Mouse (Mus musculus) frontal cortex, postnatal 14 days (tissue): ENCODE data around the gene Snrpg.
"Not testable (repeated sequence)": the region's sequence is repeated elsewhere in the genome, so short reads cannot be mapped to it uniquely, and the experiment has no call there.

Experiments
- DNase-seq, 2 experiments: peaks; one replicate each; pipeline ENCODE4 v3.0.0; 2022; ENCODE audit warnings: low spot score in 2 of 2

Gene Snrpg

DNA sequence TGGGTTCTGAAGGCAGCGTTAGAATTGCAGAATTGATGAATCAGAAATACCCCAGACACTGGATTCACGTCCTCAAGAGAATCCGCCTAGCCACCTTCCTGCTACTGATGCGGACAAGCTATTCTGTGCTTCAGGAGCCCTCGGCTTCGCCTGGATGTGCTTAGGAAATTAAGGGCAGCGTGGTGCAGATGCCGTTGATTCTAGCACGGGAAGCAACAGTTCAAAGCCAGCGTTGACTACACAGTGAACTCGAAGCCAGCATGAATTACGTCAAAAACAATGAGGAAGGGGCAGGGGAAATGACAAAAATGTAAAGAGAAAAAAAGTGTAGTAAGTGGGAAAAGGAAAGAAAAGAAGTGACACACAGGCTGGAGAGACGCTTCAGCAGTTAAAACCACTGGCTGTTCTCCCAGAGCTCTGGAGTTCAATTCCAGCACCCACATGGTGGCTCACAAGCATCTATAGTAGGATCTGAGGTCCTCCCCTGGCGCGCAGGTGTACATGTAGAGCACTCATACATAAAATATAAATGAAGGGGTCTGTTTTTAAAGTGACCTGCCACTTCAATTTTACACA, at the start of gene Snrpg:
TSS of gene Snrpg (plus strand) at position 541 of the 576 bp plus-strand sequence.
- no peak for DNase-seq

DNA sequence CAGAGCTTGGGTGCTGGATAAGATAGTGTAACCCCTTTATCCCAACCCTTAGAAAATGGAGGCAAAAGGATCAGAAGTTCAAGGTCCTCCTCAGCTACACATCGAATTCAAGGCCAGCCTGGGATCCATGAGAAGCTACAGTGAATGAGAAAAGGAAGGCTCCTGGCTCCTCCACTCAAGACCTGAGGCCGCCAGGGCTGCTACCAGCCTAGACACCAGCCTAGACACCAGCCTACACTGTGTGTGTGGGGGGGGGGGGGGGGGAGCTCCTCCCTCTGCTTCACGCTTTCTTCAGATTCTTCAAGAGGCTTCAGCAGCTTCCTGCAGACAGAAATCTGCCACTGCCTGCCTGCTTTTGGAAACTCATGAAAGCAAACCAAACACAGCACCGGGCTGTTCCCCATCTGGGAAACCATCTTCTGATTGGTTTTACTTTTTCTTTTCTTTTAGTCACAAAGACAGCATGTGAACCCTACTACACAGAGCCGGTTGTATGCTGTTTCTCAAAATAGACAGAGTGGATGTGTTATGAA, 49.0 kb upstream of the Snrpg start:
- no peak for DNase-seq

- DNase-seq, result no peak
Observed at GRCm38 (mm10) chr6:86322991-86323390, 48.1 kb upstream of the Snrpg start.

DNA sequence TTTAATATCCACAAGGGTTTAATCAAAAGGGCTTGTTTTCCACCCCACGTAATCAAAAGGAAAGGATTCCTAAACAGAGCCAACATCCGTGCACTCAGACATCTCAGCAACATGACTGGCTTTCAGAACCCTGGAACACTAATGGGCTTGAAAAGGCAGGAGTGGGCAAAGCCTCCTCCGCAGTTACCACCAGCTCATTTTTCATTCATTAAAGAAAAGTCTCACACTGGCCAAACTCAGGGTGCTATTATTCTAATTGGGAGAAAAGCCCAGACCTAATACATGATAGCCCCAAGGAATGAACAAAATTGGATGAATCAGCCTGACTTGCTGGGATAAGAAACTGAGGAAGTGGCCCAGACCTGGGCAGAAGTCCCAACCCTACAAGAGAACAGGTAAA, 46.7 kb upstream of the Snrpg start:
- DNase-seq, result no peak

- no peak for DNase-seq
Observed at GRCm38 (mm10) chr6:86325646-86326045, 45.5 kb upstream of the Snrpg start.

DNA sequence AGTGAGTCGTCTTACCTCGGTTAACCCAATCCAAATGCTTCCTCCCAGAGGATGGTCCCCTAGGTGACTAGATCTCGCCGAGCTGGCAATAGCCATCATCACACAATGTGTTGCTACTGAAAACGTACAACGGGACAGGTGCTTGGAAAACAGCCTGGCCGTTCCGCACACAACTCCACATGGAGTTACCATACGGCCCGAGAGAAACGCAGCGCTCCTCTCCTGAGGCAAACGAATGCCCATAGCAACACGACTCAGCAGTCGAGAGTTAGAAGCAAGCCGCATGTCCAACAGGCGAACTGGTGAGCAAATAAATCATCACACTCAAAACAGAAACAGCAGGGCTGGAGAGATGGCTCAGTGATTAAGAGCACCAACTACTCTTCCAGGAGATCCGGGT, 44.2 kb upstream of the Snrpg start:
- no peak for DNase-seq

GRCm38 (mm10) chr6:86328369-86328768, 42.7 kb upstream of the Snrpg start:
- no peak for DNase-seq

- no peak for DNase-seq
Observed at GRCm38 (mm10) chr6:86329943-86330342, 41.2 kb upstream of the Snrpg start.

GRCm38 (mm10) chr6:86335121-86335849, 35.8 kb upstream of the Snrpg start:
- no peak for DNase-seq

- no peak for DNase-seq
Observed at GRCm38 (mm10) chr6:86335860-86336259, 35.2 kb upstream of the Snrpg start.

DNA sequence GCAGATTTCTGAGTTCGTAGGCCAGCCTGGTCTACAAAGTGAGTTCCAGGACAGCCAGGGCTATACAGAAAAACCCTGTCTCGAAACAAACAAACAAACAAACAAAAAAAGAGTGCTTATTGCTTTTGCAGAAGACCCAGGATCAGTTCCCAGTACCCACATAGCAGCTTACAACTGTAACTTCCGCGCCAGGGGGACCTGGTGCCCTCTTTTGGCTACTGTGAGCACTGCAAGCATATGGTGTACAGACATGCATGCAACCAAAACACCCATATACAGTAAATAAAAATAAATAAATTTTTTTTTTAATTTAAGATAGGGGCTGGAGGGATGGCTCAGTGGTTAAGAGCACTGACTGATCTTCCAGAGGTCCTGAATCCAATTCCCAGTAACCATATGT, 34.8 kb upstream of the Snrpg start:
- DNase-seq, result not testable (repeated sequence)

GRCm38 (mm10) chr6:86343656-86344055, 27.4 kb upstream of the Snrpg start:
- no peak for DNase-seq

DNA sequence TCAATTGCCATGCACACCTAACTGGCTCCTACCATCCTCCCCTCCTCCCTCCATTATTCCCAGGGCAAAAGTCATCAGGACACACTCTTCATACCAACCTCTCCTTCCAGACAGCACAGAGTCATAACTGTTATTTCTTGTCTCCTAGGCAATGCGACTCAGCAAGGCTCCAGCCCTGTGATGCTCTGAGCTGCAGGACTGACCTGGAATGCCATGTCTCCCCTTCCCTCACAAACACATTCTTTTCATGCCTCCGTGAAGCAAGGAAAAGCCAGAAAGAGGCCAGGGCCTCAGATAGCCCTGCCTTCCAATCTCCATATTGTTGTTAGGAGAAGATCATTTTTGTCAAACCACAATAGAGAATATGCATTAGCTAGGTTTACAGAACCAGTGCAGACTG, 25.0 kb upstream of the Snrpg start:
- DNase-seq, result no peak

DNA sequence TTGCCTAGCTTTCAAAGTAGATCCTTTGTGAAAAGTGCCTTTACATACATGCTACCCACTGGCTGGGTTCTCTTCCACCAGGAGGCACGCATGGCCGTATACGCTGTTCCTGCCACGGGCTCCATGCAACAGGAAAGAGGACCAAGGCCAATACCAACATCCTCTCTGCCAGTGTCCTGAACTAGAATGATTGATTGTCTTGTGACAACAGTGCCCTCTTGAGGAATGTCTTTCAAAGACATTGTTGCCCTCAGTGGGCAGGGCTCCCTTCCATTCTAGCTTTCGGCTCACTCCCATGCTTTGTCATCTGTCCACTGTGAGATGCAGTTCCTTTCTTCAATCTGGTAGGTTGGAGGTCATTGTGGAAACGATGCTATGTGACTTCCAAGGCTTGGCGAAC, 21.8 kb upstream of the Snrpg start:
- DNase-seq, result no peak

DNA sequence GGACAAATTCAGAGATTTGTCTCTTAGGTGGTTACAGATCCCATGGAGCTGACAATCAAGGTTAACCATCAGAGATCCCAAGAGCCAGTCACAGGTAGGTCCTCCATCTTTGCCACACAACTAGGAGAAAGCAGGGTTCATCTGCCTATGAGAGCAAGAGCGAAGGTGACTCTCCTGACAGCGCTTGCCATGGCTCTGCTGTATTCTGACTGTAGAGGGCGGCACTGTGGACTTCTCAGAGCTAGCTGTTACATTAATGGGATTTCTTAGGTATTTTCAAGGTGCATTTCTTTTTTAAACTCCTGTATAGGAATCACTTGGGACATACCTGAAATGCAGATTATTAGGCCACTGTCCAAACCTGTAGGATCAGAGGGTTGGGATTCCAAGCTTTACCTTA, 16.2 kb upstream of the Snrpg start:
- no peak for DNase-seq

- DNase-seq, result no peak
Observed at GRCm38 (mm10) chr6:86356956-86357355, 14.1 kb upstream of the Snrpg start.

- no peak for DNase-seq
Observed at GRCm38 (mm10) chr6:86360691-86361090, 10.4 kb upstream of the Snrpg start.

GRCm38 (mm10) chr6:86361373-86361772, 9.7 kb upstream of the Snrpg start:
- no peak for DNase-seq

DNA sequence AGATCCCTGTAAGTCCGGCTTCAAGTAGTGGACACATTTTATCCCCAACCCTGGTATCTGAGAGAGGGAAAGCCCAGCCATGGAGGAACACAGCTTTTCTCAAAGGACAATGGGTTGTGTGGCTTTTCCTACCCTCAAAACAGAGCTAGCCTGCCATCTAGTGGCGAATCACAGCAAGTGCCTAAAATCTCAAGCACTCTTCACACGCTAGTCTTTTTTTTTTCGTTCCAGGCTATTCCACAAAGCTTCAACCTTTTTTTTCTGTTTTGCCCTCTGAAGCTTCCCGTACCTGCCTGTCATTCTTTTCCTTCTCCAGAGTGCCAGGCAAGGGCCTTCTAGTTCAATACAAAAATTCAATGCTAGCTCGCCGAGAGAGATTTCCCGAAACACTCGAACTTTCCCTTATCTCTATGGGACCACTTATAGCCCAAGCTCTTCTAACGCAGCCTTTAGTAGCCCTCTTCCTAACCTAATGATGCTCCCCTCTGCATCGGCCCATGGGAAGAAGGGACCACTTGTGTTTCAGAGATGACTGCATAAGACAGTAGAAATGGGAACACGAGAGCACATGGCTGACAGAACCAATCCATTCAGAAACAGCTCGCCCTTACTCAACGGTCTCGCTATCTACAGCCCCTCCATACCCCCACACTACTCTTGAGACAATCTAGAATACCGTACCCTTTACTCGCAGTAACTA, 6.5 kb upstream of the Snrpg start:
- DNase-seq, result peak; percentile 74 to 79

DNA sequence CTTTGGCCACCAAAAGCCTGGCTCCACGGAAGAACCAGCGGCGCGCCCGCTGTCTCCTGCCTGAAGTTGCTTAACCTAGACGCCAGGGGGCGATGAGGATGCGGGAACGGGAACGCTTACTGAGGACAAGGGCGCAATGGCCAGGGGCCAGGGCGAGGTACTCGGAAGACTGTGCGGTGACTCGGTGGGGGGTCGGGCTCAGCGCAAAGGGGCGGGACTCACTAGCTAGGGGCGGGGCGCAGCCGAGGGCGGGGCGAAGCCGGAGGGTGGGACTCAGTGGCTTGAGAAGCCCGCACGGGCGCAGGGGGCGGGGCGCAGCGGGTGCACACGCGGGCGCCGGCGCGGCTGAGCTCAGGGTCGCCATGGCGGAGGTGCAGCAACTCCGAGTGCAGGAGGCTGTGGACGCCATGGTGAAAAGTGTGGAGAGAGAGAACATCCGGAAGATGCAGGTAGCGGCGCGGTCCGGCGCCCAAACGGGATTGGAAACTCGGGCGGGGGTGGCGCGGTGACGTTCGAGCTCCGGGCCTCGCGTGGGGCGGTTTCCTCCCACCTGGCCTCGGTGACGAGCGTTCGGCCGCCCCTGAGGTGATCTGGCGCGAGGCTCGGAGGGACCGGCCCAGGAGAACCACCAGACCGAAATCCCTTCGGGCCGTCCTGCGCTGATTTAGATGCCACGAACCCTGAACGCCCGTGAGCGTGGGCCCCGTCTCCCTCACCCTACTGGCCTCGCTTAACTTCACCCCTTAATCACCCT, 5.6 kb upstream of the Snrpg start, which contains the start of gene Fam136a:
TSS of gene Fam136a (plus strand) at position 276 of the 754 bp plus-strand sequence.
- peak; percentile 87 to 89 for DNase-seq

- DNase-seq, result peak in 1 of 2 experiments; percentile 31
Observed at GRCm38 (mm10) chr6:86366125-86366852, 4.8 kb upstream of the Snrpg start.
